Mouse (Mus musculus) kidney, postnatal 25 days (tissue): ENCODE measurements at regions not wholly inside any gene's neighbourhood (a gene's known extent, or its start where the extent isn't known, plus 50 kb on each side); places are given as distances from the start of the nearest gene placed in this dataset.

Source experiments
- DNase-seq, 2 experiments: peaks; one replicate each; pipeline ENCODE4 v3.0.0; 2021; ENCODE audit warnings: mixed read lengths in 2 of 2

DNA sequence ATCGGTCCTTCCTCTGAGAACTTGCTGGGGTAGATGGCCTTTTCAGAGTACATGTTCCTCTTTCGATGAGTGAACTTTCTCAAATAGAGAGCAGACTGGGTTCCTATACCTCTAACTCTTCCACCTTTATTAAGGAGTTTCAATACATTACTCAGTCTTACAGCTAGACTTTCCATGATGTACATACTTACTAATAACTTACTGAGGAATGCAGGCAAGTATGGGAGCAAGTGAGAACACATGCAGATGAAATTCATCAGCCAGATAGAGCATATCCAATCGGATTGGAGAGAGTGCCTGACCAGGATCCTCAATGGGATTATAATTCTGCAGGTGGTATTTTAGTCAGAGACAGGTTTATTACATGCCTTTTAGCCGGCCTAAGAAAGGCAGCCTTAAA, 292.2 kb upstream of the Large1 start:
- no peak for DNase-seq

DNA sequence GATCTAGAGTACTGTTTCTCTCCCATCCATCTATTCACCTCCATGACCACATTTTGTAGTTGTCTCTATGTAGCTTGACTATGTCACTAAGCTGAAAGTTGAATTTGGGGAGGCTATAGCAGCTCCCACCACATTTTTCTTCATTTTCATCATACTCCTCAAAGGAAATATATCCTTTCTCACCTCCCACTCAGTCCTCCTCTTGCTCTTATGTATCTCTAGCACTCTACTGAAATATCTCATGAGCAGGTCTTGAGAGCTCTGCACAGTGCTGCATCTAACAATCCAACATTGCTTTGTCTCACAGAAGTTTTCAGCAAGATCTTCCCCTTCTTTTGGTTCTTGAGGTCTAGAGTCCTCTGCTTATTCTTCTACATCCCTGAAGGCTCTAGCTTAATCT, 273.5 kb upstream of the Large1 start:
- no peak for DNase-seq

DNA sequence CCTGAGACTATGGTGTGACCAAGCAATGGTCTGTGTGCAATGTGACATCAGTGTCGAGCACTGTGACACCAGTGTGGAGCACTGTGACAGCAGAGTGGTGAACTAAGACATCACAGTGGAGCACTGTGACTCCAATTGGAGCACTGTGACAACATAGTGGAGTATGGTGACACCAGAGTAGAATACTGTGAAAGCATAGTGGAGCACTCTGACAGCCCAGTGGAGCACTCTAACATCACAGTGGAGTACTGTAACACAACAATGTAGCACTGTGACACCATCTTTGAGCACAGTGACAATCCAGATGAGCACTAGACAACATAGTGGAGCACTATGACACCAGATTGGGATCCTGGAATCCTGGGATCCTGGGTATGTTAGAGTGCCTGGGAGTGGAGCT, 265.6 kb upstream of the Large1 start:
- peak in 1 of 2 experiments; percentile 32 for DNase-seq

- DNase-seq, result no peak
Measured at GRCm38 (mm10) chr8:73614631-73615030, 261.3 kb upstream of the Large1 start.

DNA sequence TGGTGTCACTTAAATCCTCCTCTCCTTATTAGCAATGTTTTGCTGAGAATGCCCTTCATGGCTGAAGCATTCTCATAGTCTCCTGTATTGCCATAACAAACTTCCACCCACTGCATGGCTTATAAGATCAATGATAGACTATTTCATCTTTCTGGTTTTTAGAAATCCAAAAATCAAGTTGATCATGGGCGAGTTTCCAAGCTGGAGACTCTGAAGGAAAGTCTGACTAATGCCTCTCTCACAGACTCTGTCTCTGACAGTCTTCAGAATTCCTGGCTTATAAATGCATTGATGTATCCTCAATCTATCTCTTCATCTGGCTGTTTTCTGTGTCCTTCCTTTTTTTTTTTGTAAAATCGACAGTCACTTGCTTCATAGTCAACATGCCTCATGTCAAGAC, 260.8 kb upstream of the Large1 start:
- DNase-seq, result no peak

DNA sequence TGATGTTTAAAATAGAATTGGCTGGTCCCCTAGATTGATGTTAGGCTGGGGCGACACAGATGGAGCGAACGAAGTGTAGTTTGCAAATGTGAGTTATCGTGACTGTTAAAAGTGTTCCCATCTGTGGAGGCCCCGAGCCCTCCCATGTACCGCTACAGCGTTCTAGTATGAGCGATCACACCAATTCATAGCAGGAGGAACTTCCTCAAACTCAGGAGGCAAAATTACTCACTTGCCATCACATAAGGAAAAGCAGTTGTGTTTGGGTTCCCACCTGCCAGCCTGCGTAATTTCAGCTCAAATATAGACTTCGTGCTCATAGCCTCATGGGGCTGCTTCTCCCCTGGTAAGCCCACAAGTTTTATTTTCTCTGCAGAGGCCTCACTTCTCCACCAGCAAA, 258.2 kb upstream of the Large1 start:
- DNase-seq, result no peak

GRCm38 (mm10) chr8:73570599-73570998, 217.3 kb upstream of the Large1 start:
- DNase-seq, result no peak

DNA sequence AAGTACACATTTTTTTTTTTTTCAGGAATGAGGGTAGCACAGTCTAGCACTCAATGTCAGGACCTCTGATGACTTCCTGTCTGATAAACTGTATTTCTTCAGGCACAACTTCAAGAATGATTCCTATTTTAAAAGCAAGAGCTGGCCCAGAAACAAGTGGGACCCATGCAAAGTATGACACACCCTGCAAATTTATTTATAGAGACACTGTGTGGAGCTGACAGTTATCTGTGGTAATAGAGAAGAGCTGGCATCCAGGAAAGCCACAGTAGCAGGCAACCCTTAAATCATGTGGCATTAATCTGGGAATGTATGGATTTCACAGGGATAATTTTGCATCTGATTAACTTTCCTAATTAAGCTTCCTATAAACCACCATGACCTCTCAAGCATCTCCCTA, 216.6 kb upstream of the Large1 start:
- DNase-seq, result no peak
